Mouse (Mus musculus): ENCODE measurements around the gene Slc41a2. TPM values are rescaled to one million over a fixed set of nuclear protein-coding genes. Genes with fewer than 3 reads are reported as not detected.
A peak's percentile ranks its signal among the peaks of the same experiment; 100 is the strongest.

Slc41a2 gene
- total and polyA plus RNA-seq, 2 experiments from 2014 or later, result 0.45 to 5.6 TPM

- DNase-seq (ENCODE audit: low spot score), result no peak
- no peaks in the 10 kb centered on the region for H3K36me3 ChIP-seq (replicated peaks; ENCODE audit: control insufficient read depth, insufficient read depth, low read length)
- no peak overlapping the region for H3K4me2 ChIP-seq (ENCODE audit: low read depth, low read length)
- 36% methylated on average over 11 of the region's 11 CpGs for WGBS
- H3K27ac ChIP-seq (ENCODE audit: low read depth), result no peak overlapping the region
- no peak for ATAC-seq (ENCODE audit: insufficient read depth, low read depth)
- H3K4me3 ChIP-seq (ENCODE audit: low read depth, low read length), result no peak overlapping the region
- peaks cover 6% of the 10 kb centered on the region; the same call in 1 of the 2 replicates for H3K4me1 ChIP-seq (ENCODE audit: control insufficient read depth, insufficient read depth)
- TF ChIP-seq CTCF (IDR thresholded peaks at IDR 0.05; ENCODE audit: low read depth), result no peak
- no peak for TF ChIP-seq EP300 (IDR thresholded peaks at IDR 0.05; ENCODE audit: low read depth)
- H3K9me3 ChIP-seq (replicated peaks; ENCODE audit: control insufficient read depth, low read length), result no peaks in the 10 kb centered on the region
- H3K9ac ChIP-seq (replicated peaks; ENCODE audit: low read depth, low read length), result no peak overlapping the region
- H3K27me3 ChIP-seq (ENCODE audit: control insufficient read depth, insufficient read depth, low read length), result no peaks in the 10 kb centered on the region
Measured at GRCm38 (mm10) chr10:83242106-83242686, 95.5 kb downstream of the Slc41a2 start.

GRCm38 (mm10) chr10:83234391-83234790 is 103.3 kb downstream of the Slc41a2 start:
- no peak for DNase-seq (ENCODE audit: low spot score)
- no peak for ATAC-seq (ENCODE audit: insufficient read depth, low read depth)
- Histone ChIP-seq H3K4me2 (ENCODE audit: low read depth, low read length) (no peak overlapping the region), H3K27me3 (ENCODE audit: control insufficient read depth, insufficient read depth, low read length) (no peaks in the 10 kb centered on the region), H3K9me3 (replicated peaks; ENCODE audit: control insufficient read depth, low read length) (no peaks in the 10 kb centered on the region), H3K4me1 (ENCODE audit: control insufficient read depth, insufficient read depth) (no peaks in the 10 kb centered on the region), H3K9ac (replicated peaks; ENCODE audit: low read depth, low read length) (no peak overlapping the region), H3K36me3 (replicated peaks; ENCODE audit: control insufficient read depth, insufficient read depth, low read length) (no peaks in the 10 kb centered on the region), H3K4me3 (ENCODE audit: low read depth, low read length) (no peak overlapping the region), H3K27ac (ENCODE audit: low read depth) (no peak overlapping the region)
- no peak for TF ChIP-seq CTCF (IDR thresholded peaks at IDR 0.05; ENCODE audit: low read depth)
- TF ChIP-seq EP300 (IDR thresholded peaks at IDR 0.05; ENCODE audit: low read depth), result no peak
- 40% methylated on average over 4 of the region's 4 CpGs for WGBS

- TF ChIP-seq CTCF (IDR thresholded peaks at IDR 0.05; ENCODE audit: low read depth) (no peak), EP300 (IDR thresholded peaks at IDR 0.05; ENCODE audit: low read depth) (no peak)
- H3K9ac ChIP-seq (replicated peaks; ENCODE audit: low read depth, low read length), result no peak overlapping the region
- WGBS, result 77% methylated on average over 3 of the region's 3 CpGs
- no peaks in the 10 kb centered on the region for H3K27me3 ChIP-seq (ENCODE audit: control insufficient read depth, insufficient read depth, low read length)
- H3K9me3 ChIP-seq (replicated peaks; ENCODE audit: control insufficient read depth, low read length), result no peaks in the 10 kb centered on the region
- no peak overlapping the region for H3K27ac ChIP-seq (ENCODE audit: low read depth)
- ATAC-seq (ENCODE audit: insufficient read depth, low read depth) (no peak), DNase-seq (ENCODE audit: low spot score) (no peak)
- no peaks in the 10 kb centered on the region for H3K4me1 ChIP-seq (ENCODE audit: control insufficient read depth, insufficient read depth)
- no peak overlapping the region for H3K4me3 ChIP-seq (ENCODE audit: low read depth, low read length)
- H3K4me2 ChIP-seq (ENCODE audit: low read depth, low read length), result no peak overlapping the region
- no peaks in the 10 kb centered on the region for H3K36me3 ChIP-seq (replicated peaks; ENCODE audit: control insufficient read depth, insufficient read depth, low read length)
Measured at GRCm38 (mm10) chr10:83233967-83234366, 103.7 kb downstream of the Slc41a2 start.

DNA sequence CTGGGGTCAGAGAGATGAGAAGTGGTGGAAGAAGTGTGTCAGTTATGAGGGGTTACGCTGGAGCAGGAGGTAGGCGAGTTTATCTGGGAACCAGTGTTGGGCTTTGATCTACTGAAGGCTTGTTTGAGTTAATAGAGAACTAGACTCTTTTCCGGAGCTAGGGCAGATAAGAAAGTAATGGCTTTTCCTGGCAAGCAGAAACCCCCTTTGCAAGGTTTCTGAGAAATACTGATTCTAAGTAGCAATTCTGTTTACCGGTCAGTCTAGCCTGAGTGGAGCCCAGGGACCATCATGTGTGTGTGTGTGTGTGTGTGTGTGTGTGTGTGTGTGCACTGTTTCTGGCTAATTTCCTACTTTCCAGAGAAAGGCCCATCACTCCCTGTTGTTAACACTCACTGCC is 109.1 kb downstream of the Slc41a2 start:
- Histone ChIP-seq H3K27ac (ENCODE audit: low read depth) (no peak overlapping the region), H3K27me3 (ENCODE audit: control insufficient read depth, insufficient read depth, low read length) (no peaks in the 10 kb centered on the region), H3K4me3 (ENCODE audit: low read depth, low read length) (no peak overlapping the region), H3K4me1 (ENCODE audit: control insufficient read depth, insufficient read depth) (no peaks in the 10 kb centered on the region), H3K9me3 (replicated peaks; ENCODE audit: control insufficient read depth, low read length) (no peaks in the 10 kb centered on the region), H3K9ac (replicated peaks; ENCODE audit: low read depth, low read length) (no peak overlapping the region), H3K4me2 (ENCODE audit: low read depth, low read length) (no peak overlapping the region), H3K36me3 (replicated peaks; ENCODE audit: control insufficient read depth, insufficient read depth, low read length) (no peaks in the 10 kb centered on the region)
- TF ChIP-seq EP300 (IDR thresholded peaks at IDR 0.05; ENCODE audit: low read depth) (no peak), CTCF (IDR thresholded peaks at IDR 0.05; ENCODE audit: low read depth) (no peak)
- WGBS, result 44% methylated on average over 4 of the region's 4 CpGs
- DNase-seq (ENCODE audit: low spot score) (no peak), ATAC-seq (ENCODE audit: insufficient read depth, low read depth) (no peak)

DNA sequence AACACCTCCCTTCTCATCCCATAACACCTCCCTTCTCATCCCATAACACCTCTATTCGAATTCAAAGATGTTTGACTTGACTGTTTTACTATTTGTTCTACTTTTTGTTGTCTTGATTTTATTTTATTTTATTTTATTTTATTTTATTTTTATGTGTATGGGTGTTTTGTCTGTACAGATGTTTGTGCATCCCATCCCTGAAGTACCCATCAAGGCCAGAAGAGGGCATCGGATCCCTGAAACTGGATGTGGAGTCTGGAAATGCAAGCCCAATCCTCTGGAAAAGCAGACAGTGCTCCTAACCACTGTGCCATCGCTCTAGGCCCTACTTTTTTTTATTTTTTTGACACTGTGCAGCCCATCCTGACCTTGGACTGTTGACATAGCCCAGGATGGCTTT is 112.7 kb downstream of the Slc41a2 start:
- Histone ChIP-seq H3K9ac (replicated peaks; ENCODE audit: low read depth, low read length) (no peak overlapping the region), H3K4me2 (ENCODE audit: low read depth, low read length) (no peak overlapping the region), H3K9me3 (replicated peaks; ENCODE audit: control insufficient read depth, low read length) (no peaks in the 10 kb centered on the region), H3K4me3 (ENCODE audit: low read depth, low read length) (no peak overlapping the region), H3K27me3 (ENCODE audit: control insufficient read depth, insufficient read depth, low read length) (no peaks in the 10 kb centered on the region), H3K4me1 (ENCODE audit: control insufficient read depth, insufficient read depth) (no peaks in the 10 kb centered on the region), H3K36me3 (replicated peaks; ENCODE audit: control insufficient read depth, insufficient read depth, low read length) (no peaks in the 10 kb centered on the region), H3K27ac (ENCODE audit: low read depth) (no peak overlapping the region)
- no peak for DNase-seq (ENCODE audit: low spot score)
- TF ChIP-seq EP300 (IDR thresholded peaks at IDR 0.05; ENCODE audit: low read depth) (no peak), CTCF (IDR thresholded peaks at IDR 0.05; ENCODE audit: low read depth) (peak; percentile 51)
- no peak for ATAC-seq (ENCODE audit: insufficient read depth, low read depth)
- WGBS, result 49% methylated on average over 3 of the region's 3 CpGs

GRCm38 (mm10) chr10:83220847-83221246 is 116.8 kb downstream of the Slc41a2 start:
- TF ChIP-seq CTCF (IDR thresholded peaks at IDR 0.05; ENCODE audit: low read depth) (no peak), EP300 (IDR thresholded peaks at IDR 0.05; ENCODE audit: low read depth) (no peak)
- ATAC-seq (ENCODE audit: insufficient read depth, low read depth), result no peak
- WGBS, result 77% methylated on average over 3 of the region's 3 CpGs

More at GRCm38 (mm10) chr10:83220847-83221246, 116.8 kb downstream of the Slc41a2 start:
- Histone ChIP-seq H3K4me1 (ENCODE audit: control insufficient read depth, insufficient read depth) (no peaks in the 10 kb centered on the region), H3K27ac (ENCODE audit: low read depth) (no peak overlapping the region), H3K4me3 (ENCODE audit: low read depth, low read length) (no peak overlapping the region), H3K9ac (replicated peaks; ENCODE audit: low read depth, low read length) (no peak overlapping the region), H3K27me3 (ENCODE audit: control insufficient read depth, insufficient read depth, low read length) (no peaks in the 10 kb centered on the region), H3K9me3 (replicated peaks; ENCODE audit: control insufficient read depth, low read length) (no peaks in the 10 kb centered on the region), H3K4me2 (ENCODE audit: low read depth, low read length) (no peak overlapping the region), H3K36me3 (replicated peaks; ENCODE audit: control insufficient read depth, insufficient read depth, low read length) (no peaks in the 10 kb centered on the region)
- DNase-seq (ENCODE audit: low spot score), result no peak
